Mouse (Mus musculus) CH12.LX (cell line): Measurements from ENCODE around the gene Evi2a.

Experiments
- BHLHE40 ChIP-seq: IDR thresholded peaks from 2 replicates; pipeline ENCODE4 v1.6.1; 2011; ENCODE audit warnings: mild to moderate bottlenecking, low read depth, low read length, improper control_type of control experiment
- CTCF ChIP-seq, 2 experiments: IDR thresholded peaks in 1 of 2; conservative IDR thresholded peaks in 1 of 2; 2 replicates each; pipeline ENCODE4 v1.5.1; 2011 to 2012; ENCODE audit warnings: low read depth in 2 of 2, low read length in 2 of 2, improper control_type of control experiment in 1 of 2, inconsistent platforms in 1 of 2, mild to moderate bottlenecking in 1 of 2, moderate library complexity in 1 of 2
- EP300 ChIP-seq: IDR thresholded peaks from 2 replicates; pipeline ENCODE4 v1.6.1; 2011; ENCODE audit warnings: low read length, improper control_type of control experiment
- HCFC1 ChIP-seq: IDR thresholded peaks from 2 replicates; pipeline ENCODE4 v1.6.1; 2012; ENCODE audit warnings: low read depth, mild to moderate bottlenecking, inconsistent platforms, low read length, improper control_type of control experiment
- JUND ChIP-seq: conservative IDR thresholded peaks from 2 replicates; pipeline ENCODE4 v1.6.1; 2011; ENCODE audit warnings: low read depth, low read length, improper control_type of control experiment
- KAT2A ChIP-seq: IDR thresholded peaks from 2 replicates; pipeline ENCODE4 v1.6.1; 2012; ENCODE audit warnings: low read length, improper control_type of control experiment, inconsistent platforms; ENCODE audit not compliant: insufficient replicate concordance
- MAX ChIP-seq: IDR thresholded peaks from 2 replicates; pipeline ENCODE4 v1.6.1; 2011; ENCODE audit warnings: low read length, improper control_type of control experiment
- POLR2A ChIP-seq: IDR thresholded peaks from 2 replicates; pipeline ENCODE4 v1.6.1; 2011; ENCODE audit warnings: low read depth, mild to moderate bottlenecking, improper control_type of control experiment, low read length
- RCOR1 ChIP-seq: conservative IDR thresholded peaks from 2 replicates; pipeline ENCODE4 v1.6.1; 2012; ENCODE audit warnings: low read depth, mild to moderate bottlenecking, inconsistent platforms, low read length, improper control_type of control experiment
- TCF12 ChIP-seq: IDR thresholded peaks from 2 replicates; pipeline ENCODE4 v1.6.1; 2014; ENCODE audit warnings: low read depth, mild to moderate bottlenecking, inconsistent platforms, low read length, improper control_type of control experiment
- USF1 ChIP-seq: IDR thresholded peaks from 2 replicates; pipeline ENCODE4 v1.6.1; 2014; ENCODE audit warnings: low read depth, mild to moderate bottlenecking, inconsistent platforms, low read length, improper control_type of control experiment
- USF2 ChIP-seq: conservative IDR thresholded peaks from 2 replicates; pipeline ENCODE4 v1.6.1; 2011; ENCODE audit warnings: low read depth, low read length, improper control_type of control experiment
- ZKSCAN1 ChIP-seq: IDR thresholded peaks from 2 replicates; pipeline ENCODE4 v1.6.1; 2012; ENCODE audit warnings: low read depth, inconsistent platforms, low read length, improper control_type of control experiment, borderline replicate concordance

GRCm38 (mm10) chr11:79529226-79529625, 1.2 kb downstream of the Evi2a start:
- TF ChIP-seq POLR2A, result no peak; the same call in 1 of the 2 replicates
- TF ChIP-seq USF1, result no peak
- no peak for TF ChIP-seq CTCF (conservative IDR thresholded peaks at IDR 0.05 in 1 of 2, IDR thresholded peaks at IDR 0.05 in 1 of 2; ENCODE audit: low read depth in 2 of 2, low read length in 2 of 2)
- no peak for TF ChIP-seq ZKSCAN1
- no peak for TF ChIP-seq MAX
- TF ChIP-seq KAT2A, result no peak
- no peak for TF ChIP-seq HCFC1
- TF ChIP-seq USF2, result no peak
- no peak for TF ChIP-seq EP300
- no peak for TF ChIP-seq TCF12
- TF ChIP-seq JUND, result no peak
- TF ChIP-seq RCOR1, result no peak
- no peak for TF ChIP-seq BHLHE40
